Mouse (Mus musculus) heart, postnatal 0 days (tissue): ENCODE measurements around the gene Wdr6. TPM values are rescaled to one million over a fixed set of nuclear protein-coding genes. Genes with fewer than 3 reads are reported as not detected.
A peak's percentile ranks its signal among the peaks of the same experiment; 100 is the strongest.

Experiments
- ATAC-seq: fragments of 200-750 bp; cut with Nextera tagmentation; 2 replicates; pipeline ENCODE4 v1.8.0; 2017; ENCODE audit warnings: low read depth, moderate number of reproducible peaks, moderate library complexity; ENCODE audit not compliant: insufficient read depth
- DNase-seq: peaks from one replicate; pipeline ENCODE4 v3.0.0-alpha.2; 2016; ENCODE audit warnings: low spot score
- H3K27ac ChIP-seq: fragments of 300-500 bp; sonication (generic); 2 replicates; pipeline ENCODE4 v1.5.1; 2014; ENCODE audit warnings: low read depth, mild to moderate bottlenecking
- H3K27me3 ChIP-seq: fragments of 300-500 bp; sonication (generic); 2 replicates; pipeline ENCODE4 v1.6.1; 2014; ENCODE audit warnings: low read length, mixed read lengths; ENCODE audit not compliant: control insufficient read depth, insufficient read depth
- H3K36me3 ChIP-seq: fragments of 300-500 bp; sonication (generic); replicated peaks from 2 replicates; pipeline ENCODE4 v1.6.1; 2014; ENCODE audit warnings: low read length, mixed read lengths; ENCODE audit not compliant: control insufficient read depth, insufficient read depth
- H3K4me1 ChIP-seq: fragments of 300-500 bp; sonication (generic); 2 replicates; pipeline ENCODE4 v1.6.1; 2014; ENCODE audit warnings: antibody characterized with exemption; ENCODE audit not compliant: control insufficient read depth, insufficient read depth
- H3K4me2 ChIP-seq: fragments of 300-500 bp; sonication (generic); 2 replicates; pipeline ENCODE4 v1.6.1; 2014; ENCODE audit warnings: low read depth, mild to moderate bottlenecking, low read length, moderate library complexity
- H3K4me3 ChIP-seq: fragments of 300-500 bp; sonication (generic); 2 replicates; pipeline ENCODE4 v1.5.1; 2014; ENCODE audit warnings: low read depth, low read length
- H3K9ac ChIP-seq: fragments of 300-500 bp; sonication (generic); replicated peaks from 2 replicates; pipeline ENCODE4 v1.6.1; 2014; ENCODE audit warnings: low read depth, low read length, mixed read lengths
- H3K9me3 ChIP-seq: fragments of 300-500 bp; sonication (generic); replicated peaks from 2 replicates; pipeline ENCODE4 v1.6.1; 2016; ENCODE audit warnings: low read length; ENCODE audit not compliant: control insufficient read depth
- CTCF ChIP-seq: IDR thresholded peaks from 2 replicates; pipeline ENCODE4 v1.5.1; 2016; ENCODE audit warnings: antibody characterized with exemption, control low read depth, low read depth
- EP300 ChIP-seq: IDR thresholded peaks from 2 replicates; pipeline ENCODE4 v1.6.1; 2016; ENCODE audit warnings: antibody characterized with exemption, low read depth
- WGBS: fragments of 180-500 bp; shearing (Covaris S2); extraction: QIAGEN DNeasy Blood & Tissue Kit; methylation state at CpG from one replicate; pipeline ENCODE4 v1.1.7; 2014; 5-methylcytosine and 5-hydroxymethylcytosine counted together
- polyA plus RNA-seq: library from polyadenylated mRNA; unstranded; fragments of >200 nt; fragmentation: Nextera tagmentation; extraction: Ambion mirVana; gene quantifications from 2 replicates; pipeline ENCODE4 v1.2.1, GENCODE M21; 2015
- total RNA-seq: library from RNA; depleted of rRNA; stranded (reverse); fragments of >200 nt; gene quantifications from 2 replicates; pipeline ENCODE4 v1.2.3, GENCODE M21; 2014; ENCODE audit warnings: low replicate concordance

The Wdr6 gene
- total and polyA plus RNA-seq, 2 experiments from 2014 or later = 25.1 to 53.2 TPM

- H3K9ac ChIP-seq = peak overlapping the region; percentile 87
- WGBS = 48% methylated on average over 5 of the region's 5 CpGs
- no peak overlapping the region for H3K4me3 ChIP-seq
- no peak for ATAC-seq
- H3K36me3 ChIP-seq = peaks cover 18% of the 10 kb centered on the region
- peak overlapping the region; percentile 84 for H3K27ac ChIP-seq
- no peak for DNase-seq
- H3K9me3 ChIP-seq = no peaks in the 10 kb centered on the region
- peak overlapping the region; percentile 92 for H3K4me2 ChIP-seq
- TF ChIP-seq EP300 (no peak), CTCF (no peak)
- H3K27me3 ChIP-seq = no peaks in the 10 kb centered on the region
- H3K4me1 ChIP-seq = peaks cover 22% of the 10 kb centered on the region
Measured at GRCm38 (mm10) chr9:108579344-108579690, 778 bp upstream of the Wdr6 start.

- Histone ChIP-seq H3K4me3 (peak overlapping the region; percentile 71), H3K27me3 (no peaks in the 10 kb centered on the region), H3K4me1 (peaks cover 15% of the 10 kb centered on the region), H3K36me3 (peaks cover 23% of the 10 kb centered on the region), H3K9ac (peak overlapping the region; percentile 87), H3K27ac (peak overlapping the region; percentile 84), H3K4me2 (peak overlapping the region; percentile 92), H3K9me3 (no peaks in the 10 kb centered on the region)
- no peak for DNase-seq
- under 1% methylated on average over 24 of the region's 24 CpGs for WGBS
- TF ChIP-seq EP300 (no peak), CTCF (no peak)
- peak; percentile 12 for ATAC-seq
Measured at GRCm38 (mm10) chr9:108577934-108578544, 500 bp downstream of the Wdr6 start.

GRCm38 (mm10) chr9:108577025-108577424 is 1.5 kb downstream of the Wdr6 start:
- TF ChIP-seq EP300 (no peak), CTCF (no peak)
- Histone ChIP-seq H3K4me3 (no peak overlapping the region), H3K4me2 (no peak overlapping the region), H3K4me1 (peaks cover 14% of the 10 kb centered on the region), H3K27ac (no peak overlapping the region), H3K9ac (no peak overlapping the region), H3K36me3 (peaks cover 31% of the 10 kb centered on the region), H3K27me3 (no peaks in the 10 kb centered on the region), H3K9me3 (no peaks in the 10 kb centered on the region)
- 54% methylated on average over 6 of the region's 6 CpGs for WGBS
- DNase-seq (no peak), ATAC-seq (no peak)

- DNase-seq = no peak
- Histone ChIP-seq H3K36me3 (peaks cover 37% of the 10 kb centered on the region), H3K4me1 (peaks cover 15% of the 10 kb centered on the region), H3K9ac (no peak overlapping the region), H3K27me3 (no peaks in the 10 kb centered on the region), H3K9me3 (no peaks in the 10 kb centered on the region), H3K4me2 (no peak overlapping the region), H3K27ac (no peak overlapping the region), H3K4me3 (no peak overlapping the region)
- no peak for ATAC-seq
- TF ChIP-seq CTCF (no peak), EP300 (no peak)
- WGBS = 82% methylated on average over 37 of the region's 37 CpGs
Measured at GRCm38 (mm10) chr9:108575321-108576297, 2.9 kb downstream of the Wdr6 start.

- Histone ChIP-seq H3K9ac (no peak overlapping the region), H3K4me3 (no peak overlapping the region), H3K36me3 (peaks cover 37% of the 10 kb centered on the region), H3K4me1 (peaks cover 22% of the 10 kb centered on the region), H3K27me3 (no peaks in the 10 kb centered on the region), H3K4me2 (no peak overlapping the region), H3K9me3 (no peaks in the 10 kb centered on the region), H3K27ac (no peak overlapping the region)
- DNase-seq (no peak), ATAC-seq (no peak)
- TF ChIP-seq CTCF = no peak
- TF ChIP-seq EP300 = no peak
- WGBS = 86% methylated on average over 12 of the region's 12 CpGs
Measured at GRCm38 (mm10) chr9:108574921-108575320, 3.6 kb downstream of the Wdr6 start.
